Mouse (Mus musculus): ENCODE results near the gene Nefh. TPM values are rescaled to one million over a fixed set of nuclear protein-coding genes. Genes with fewer than 3 reads are reported as not detected.

Nefh gene
- under 1 TPM; 0.09 to 0.31 TPM for total RNA-seq (2023)

DNA sequence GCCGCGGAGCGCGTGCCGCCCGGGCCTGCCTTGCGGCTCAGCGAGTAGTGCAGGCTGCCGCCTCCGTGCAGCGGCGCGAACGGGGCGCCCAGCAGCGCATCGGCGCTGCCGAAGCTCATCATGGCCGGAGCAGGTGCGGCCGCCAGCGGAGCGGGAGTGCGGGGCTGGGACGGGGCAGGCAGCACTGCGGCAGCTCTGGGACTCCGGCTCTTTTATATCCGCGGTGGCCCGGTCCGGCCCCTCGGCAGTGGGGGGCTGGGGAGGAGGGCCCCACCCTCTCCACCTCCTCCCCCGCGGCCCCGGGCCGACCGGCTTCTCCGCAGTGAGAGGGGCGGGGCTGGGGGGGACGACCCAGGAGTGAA lies at the start of gene Nefh:
TSS of gene Nefh (minus strand) at position 252 of the 362 bp plus-strand sequence.

DNA sequence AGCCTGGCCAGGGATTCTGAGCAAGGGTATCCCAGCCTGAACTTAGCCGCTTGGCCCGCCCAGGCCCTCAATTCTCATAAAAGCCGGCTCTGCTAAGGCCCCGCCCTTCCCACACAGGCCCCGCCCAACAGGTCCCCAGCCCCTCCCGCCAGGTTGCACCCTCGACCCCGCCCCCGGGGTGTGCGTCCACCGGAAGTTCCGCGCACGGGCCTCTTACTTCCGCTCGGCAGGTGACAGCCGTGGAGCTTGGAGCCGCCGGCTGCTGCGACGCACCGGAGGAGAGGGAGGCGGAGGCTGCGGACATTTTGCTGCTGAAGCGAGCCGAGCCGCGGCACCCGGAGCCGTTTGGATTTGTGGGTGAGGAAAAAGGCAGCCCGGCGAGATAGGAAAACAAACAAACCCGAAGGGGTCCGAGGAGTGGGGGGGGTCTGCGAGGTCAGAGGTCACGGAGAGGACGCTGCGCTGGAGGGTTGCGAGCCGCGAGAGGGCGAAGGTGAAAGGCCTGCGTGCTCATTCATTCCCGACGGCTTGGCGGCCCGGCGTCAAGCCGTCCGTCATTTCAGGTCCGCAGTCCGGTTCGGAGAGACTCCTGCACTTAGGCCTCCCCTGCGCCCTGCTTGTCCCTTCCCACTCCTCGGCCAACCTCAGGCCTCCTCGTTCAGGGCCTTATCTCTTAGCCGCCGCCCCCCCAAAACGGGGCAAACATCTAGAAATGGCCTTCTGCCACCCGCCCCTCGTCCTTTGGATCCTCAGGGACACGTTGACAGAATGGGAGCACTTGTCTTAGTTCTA lies 39.0 kb upstream of the Nefh start, which contains the start of gene Ap1b1:
TSS of gene Ap1b1 (plus strand) at position 130 of the 792 bp plus-strand sequence.

DNA sequence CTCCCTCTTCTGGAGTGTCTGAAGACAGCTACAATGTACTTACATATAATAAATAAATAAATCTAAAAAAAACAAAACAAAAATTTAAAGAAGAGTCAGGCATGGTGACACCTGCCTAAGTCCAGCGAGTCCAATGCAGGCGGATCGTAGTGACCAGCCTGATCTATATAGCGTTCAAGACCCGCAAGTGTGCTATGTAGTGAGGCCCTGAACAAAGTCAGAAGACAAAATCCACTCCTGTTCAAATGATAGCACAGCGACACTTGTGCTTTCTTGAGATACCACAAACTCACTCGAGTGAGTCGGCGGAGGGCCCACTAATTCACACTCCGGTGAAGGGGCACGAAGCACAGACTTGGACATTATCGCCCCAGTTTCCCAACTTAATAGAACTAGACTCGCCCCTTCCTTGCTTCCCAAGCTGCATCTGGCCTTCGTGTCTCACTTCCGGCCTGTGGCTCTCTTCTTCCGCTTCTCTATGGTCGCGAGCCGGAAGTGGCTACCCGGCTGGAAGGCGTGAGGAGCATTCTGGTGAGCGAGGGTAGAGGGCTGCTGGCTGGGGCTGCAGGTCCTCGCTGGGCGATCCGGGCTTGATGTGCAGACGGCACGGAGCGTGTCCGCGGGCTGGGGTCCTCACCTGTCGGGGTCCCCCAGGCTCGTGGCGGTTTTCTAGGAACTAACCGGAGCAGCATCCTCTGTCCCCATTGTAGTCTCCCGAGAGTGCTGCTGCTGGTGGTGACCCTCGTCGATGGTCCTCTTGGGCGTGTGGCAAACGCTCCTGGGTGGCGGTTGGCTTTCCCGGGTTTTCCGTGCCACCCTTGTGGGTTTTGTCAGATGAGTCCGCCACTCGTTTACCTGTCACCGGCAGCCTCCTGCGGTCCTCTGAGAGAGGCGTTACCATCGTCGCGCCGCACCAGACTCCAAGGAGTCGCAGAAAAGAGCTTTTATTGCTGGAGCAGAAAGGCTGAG lies 52.7 kb downstream of the Nefh start, which contains the start of gene Thoc5:
TSS of gene Thoc5 (plus strand) at position 473 of the 969 bp plus-strand sequence.

Other genes with a start within 250 kb of the Nefh start
- gene Uqcr10, start 243.7 kb downstream of the Nefh start, total RNA-seq (2023): 100 to 1,000 TPM; 134 to 138 TPM
- 10 to 100 TPM; 18.7 to 22.0 TPM for gene Zmat5, start 243.4 kb downstream of the Nefh start, total RNA-seq (2023)
- gene Cabp7, start 201.3 kb downstream of the Nefh start, total RNA-seq (2023): not detected
- gene Nf2, start 98.5 kb downstream of the Nefh start, total RNA-seq (2023): 10 to 100 TPM; 21.4 to 24.7 TPM
- 1 to 10 TPM; 2.8 to 2.9 TPM for gene Nipsnap1, start 74.1 kb downstream of the Nefh start, total RNA-seq (2023)
- 10 to 100 TPM; 17.4 to 18.5 TPM for gene Thoc5, start 52.7 kb downstream of the Nefh start, total RNA-seq (2023)
- 10 to 100 TPM; 42.7 to 60.1 TPM for gene Ap1b1, start 38.8 kb upstream of the Nefh start, total RNA-seq (2023)
- gene Rasl10a, start 110.1 kb upstream of the Nefh start, total RNA-seq (2023): under 1 TPM; 0.51 to 0.81 TPM
- 1 to 10 TPM; 3.4 to 3.8 TPM for gene Gas2l1, start 117.3 kb upstream of the Nefh start, total RNA-seq (2023)
- 1 to 10 TPM; 7.1 to 7.8 TPM for gene Rhbdd3, start 150.9 kb upstream of the Nefh start, total RNA-seq (2023)
- 100 to 1,000 TPM; 312 to 319 TPM for gene Ewsr1, start 151.2 kb upstream of the Nefh start, total RNA-seq (2023)
- 1 to 10 TPM; 1.2 to 2.1 TPM for gene Emid1, start 204.2 kb upstream of the Nefh start, total RNA-seq (2023)